Comparison of ENCODE assay signal across 34 mouse cellular contexts in the genomic region with DNA sequence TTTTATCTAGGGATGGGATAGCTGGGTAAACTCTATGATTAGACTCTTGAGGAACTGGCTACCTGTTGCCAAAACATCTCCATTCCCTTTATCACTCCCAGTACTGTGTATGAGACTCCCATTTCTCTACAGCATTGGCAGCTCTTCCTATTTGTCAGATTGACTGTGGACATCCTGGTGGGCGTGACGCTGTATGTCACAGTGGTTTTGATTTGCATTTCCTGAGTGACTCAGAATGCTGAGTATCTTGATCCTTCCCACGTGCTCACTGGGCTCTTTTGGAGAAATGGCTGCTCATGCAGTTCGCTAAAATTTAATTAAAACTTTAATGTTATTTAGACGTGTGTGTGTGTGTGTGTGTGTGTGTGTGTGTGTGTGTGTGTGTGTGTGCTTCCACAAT. TPM values are rescaled to one million over a fixed set of nuclear protein-coding genes. Genes with fewer than 3 reads are reported as not detected.
DNase-seq lines count a peak whose midpoint lies in the region; ATAC-seq and TF ChIP-seq lines count a peak whose summit lies in the region.
"Had no signal": no experiment of that assay in that cellular context is flagged by ENCODE, and none has a peak within 500 bp of the region (broad histone marks: within the 10 kb centered on the region; RNA-seq: fewer than 3 reads in every experiment).

No protein-coding gene starts in this region.

- in situ Hi-C loops in CH12.LX (cut with MboI; ENCODE audit: low pct_ligation_motif_present, low pct_unique_long_range_greater_than_20kb, low sequenced_read_pairs), result no loop called here

- no peaks in the 10 kb centered on the region for H3K36me3 ChIP-seq in lung, embryonic 14.5 days (ENCODE audit: insufficient read depth)
- no peaks in the 10 kb centered on the region for H3K36me3 ChIP-seq in lung, postnatal 0 days (ENCODE audit: insufficient read depth, low read length)
- no peaks in the 10 kb centered on the region for H3K36me3 ChIP-seq in CH12.LX (replicated peaks in 1 of 2; ENCODE audit: control insufficient read depth in 1 of 2, insufficient read depth in 1 of 2, low read length in 1 of 2)
- no peaks in the 10 kb centered on the region for H3K36me3 ChIP-seq in hindbrain, embryonic 16.5 days (ENCODE audit: control insufficient read depth, insufficient read depth, low read length)
- H3K36me3 ChIP-seq: embryonic facial prominence, embryonic 15.5 days; G1E; heart, embryonic 10.5 days; limb, embryonic 12.5 days; midbrain, embryonic 12.5 days had no signal

- no peak for TF ChIP-seq RAD21 in CH12.LX (IDR thresholded peaks at IDR 0.05; ENCODE audit: low read depth, low read length)

- no peak overlapping the region for H3K4me2 ChIP-seq in lung, embryonic 14.5 days
- no peak overlapping the region for H3K4me2 ChIP-seq in lung, postnatal 0 days (replicated peaks; ENCODE audit: low read depth, low read length)
- H3K4me2 ChIP-seq in CH12.LX (ENCODE audit: insufficient read depth, low read depth, poor library complexity, severe bottlenecking), result no peak overlapping the region
- no peak overlapping the region for H3K4me2 ChIP-seq in hindbrain, embryonic 16.5 days (ENCODE audit: low read length)
- H3K4me2 ChIP-seq: embryonic facial prominence, embryonic 15.5 days; limb, embryonic 12.5 days; liver, embryonic 11.5 days; midbrain, embryonic 12.5 days had no signal

- H3K27ac ChIP-seq in lung, embryonic 14.5 days (ENCODE audit: low read depth), result no peak overlapping the region
- H3K27ac ChIP-seq in lung, postnatal 0 days (ENCODE audit: low read length), result no peak overlapping the region
- no peak overlapping the region for H3K27ac ChIP-seq in CH12.LX (ENCODE audit: insufficient read depth, low read depth)
- H3K27ac ChIP-seq in hindbrain, embryonic 16.5 days (ENCODE audit: low read depth, low read length), result no peak overlapping the region
- H3K27ac ChIP-seq: embryonic facial prominence, embryonic 15.5 days; gastrocnemius, adult 2 months; heart, embryonic 10.5 days; hindbrain, postnatal 0 days; limb, embryonic 12.5 days; midbrain, embryonic 12.5 days had no signal

- WGBS in lung, embryonic 14.5 days, result 67% methylated on average over 5 of the region's 5 CpGs
- 55% methylated on average over 5 of the region's 5 CpGs for WGBS in lung, postnatal 0 days
- WGBS in hindbrain, embryonic 16.5 days, result 75% methylated on average over 5 of the region's 5 CpGs

- DNase-seq in lung, embryonic 14.5 days, result peak; percentile 17
- DNase-seq in lung, postnatal 0 days (ENCODE audit: low spot score), result no peak
- DNase-seq in CH12.LX (ENCODE audit: extremely low read depth), result peak; percentile 47
- no peak for DNase-seq in cerebellum, adult 11-12 months
- DNase-seq in neural tube, embryonic 10.5 days (ENCODE audit: extremely low spot score, low spot score), result no peak
- DNase-seq: adrenal gland, adult 8-10 months; cerebellum, adult 9-10 months; gastrocnemius, adult 2 months; kidney, adult 9 months; kidney, postnatal 36 days; liver, postnatal 0 days; lung, postnatal 14 days; spleen, adult 18-20 months had no signal

- no peak overlapping the region for H3K9ac ChIP-seq in lung, embryonic 14.5 days
- no peak overlapping the region for H3K9ac ChIP-seq in lung, postnatal 0 days (replicated peaks; ENCODE audit: low read depth)
- no peak overlapping the region for H3K9ac ChIP-seq in CH12.LX (ENCODE audit: insufficient read depth, low read depth)
- no peak overlapping the region for H3K9ac ChIP-seq in hindbrain, embryonic 16.5 days (ENCODE audit: low read depth, low read length)
- H3K9ac ChIP-seq: embryonic facial prominence, embryonic 15.5 days; limb, embryonic 12.5 days; liver, postnatal 0 days; midbrain, embryonic 12.5 days had no signal

- no peak for ATAC-seq in lung, embryonic 14.5 days (ENCODE audit: insufficient read depth)
- no peak for ATAC-seq in lung, postnatal 0 days
- ATAC-seq in inflammation-experienced regulatory T-cells, adult 6 months, result peak; percentile 84
- no peak for ATAC-seq in hindbrain, embryonic 16.5 days
- ATAC-seq: forebrain, embryonic 14.5 days; hindbrain, postnatal 0 days; liver, postnatal 0 days; Patski had no signal

- H3K27me3 ChIP-seq in lung, embryonic 14.5 days (ENCODE audit: insufficient read depth, low read length), result no peaks in the 10 kb centered on the region
- no peaks in the 10 kb centered on the region for H3K27me3 ChIP-seq in lung, postnatal 0 days (replicated peaks; ENCODE audit: insufficient read depth, low read length)
- no peaks in the 10 kb centered on the region for H3K27me3 ChIP-seq in CH12.LX (replicated peaks)
- no peaks in the 10 kb centered on the region for H3K27me3 ChIP-seq in hindbrain, embryonic 16.5 days (replicated peaks; ENCODE audit: control insufficient read depth, insufficient read depth, low read length)
- H3K27me3 ChIP-seq: embryonic facial prominence, embryonic 15.5 days; limb, embryonic 12.5 days; midbrain, embryonic 12.5 days; Patski had no signal

- H3K4me1 ChIP-seq in lung, embryonic 14.5 days (ENCODE audit: insufficient read depth), result no peaks in the 10 kb centered on the region
- H3K4me1 ChIP-seq in lung, postnatal 0 days (ENCODE audit: insufficient read depth, low read depth, low read length), result no peaks in the 10 kb centered on the region
- peaks cover 9 to 20% of the 10 kb centered on the region in 2 experiments for H3K4me1 ChIP-seq in CH12.LX (ENCODE audit: control insufficient read depth in 1 of 2, insufficient read depth in 2 of 2)
- H3K4me1 ChIP-seq in hindbrain, embryonic 16.5 days (ENCODE audit: control insufficient read depth, insufficient read depth, low read depth, low read length), result no peaks in the 10 kb centered on the region
- H3K4me1 ChIP-seq: embryonic facial prominence, embryonic 15.5 days; heart, embryonic 10.5 days; limb, embryonic 12.5 days; midbrain, embryonic 12.5 days had no signal

- H3K9me3 ChIP-seq in lung, embryonic 14.5 days (ENCODE audit: low read depth, low read length), result no peaks in the 10 kb centered on the region
- no peaks in the 10 kb centered on the region for H3K9me3 ChIP-seq in lung, postnatal 0 days (ENCODE audit: low read length)
- H3K9me3 ChIP-seq in CH12.LX (replicated peaks; ENCODE audit: low read length), result no peaks in the 10 kb centered on the region
- no peaks in the 10 kb centered on the region for H3K9me3 ChIP-seq in hindbrain, embryonic 16.5 days (ENCODE audit: control insufficient read depth, low read length)
- H3K9me3 ChIP-seq: embryonic facial prominence, embryonic 15.5 days; G1E; heart, embryonic 10.5 days; limb, embryonic 12.5 days; midbrain, embryonic 12.5 days had no signal

- no peak for TF ChIP-seq EP300 in lung, postnatal 0 days (IDR thresholded peaks at IDR 0.05)
- no peak for TF ChIP-seq EP300 in CH12.LX (IDR thresholded peaks at IDR 0.05; ENCODE audit: low read length)

- dilution Hi-C loops in CH12.LX (cut with MboI; ENCODE audit: extremely low pct_ligation_motif_present, extremely low pct_unique_long_range_greater_than_20kb, low sequenced_read_pairs), result no loop called here

- H3K79me2 ChIP-seq in CH12.LX (replicated peaks; ENCODE audit: control insufficient read depth, extremely low read depth, insufficient read depth, poor library complexity, severe bottlenecking), result no peaks in the 10 kb centered on the region

- H3K4me3 ChIP-seq in lung, embryonic 14.5 days (ENCODE audit: low read depth, low read length), result no peak overlapping the region
- no peak overlapping the region for H3K4me3 ChIP-seq in lung, postnatal 0 days (ENCODE audit: low read depth, low read length)
- H3K4me3 ChIP-seq in CH12.LX (replicated peaks in 1 of 3; ENCODE audit: low read depth in 2 of 3, low read length in 2 of 3, poor library complexity in 1 of 3), result no peak overlapping the region
- no peak overlapping the region for H3K4me3 ChIP-seq in hindbrain, embryonic 16.5 days (ENCODE audit: low read length)
- H3K4me3 ChIP-seq: embryonic facial prominence, embryonic 15.5 days; gastrocnemius, adult 2 months; heart, embryonic 10.5 days; limb, embryonic 12.5 days; midbrain, embryonic 12.5 days had no signal

- no peak for TF ChIP-seq CTCF in lung, embryonic 14.5 days (IDR thresholded peaks at IDR 0.05; ENCODE audit: low read depth)
- TF ChIP-seq CTCF in lung, postnatal 0 days (IDR thresholded peaks at IDR 0.05), result no peak
- no peak for TF ChIP-seq CTCF in CH12.LX (conservative IDR thresholded peaks at IDR 0.05 in 1 of 2, IDR thresholded peaks at IDR 0.05 in 1 of 2; ENCODE audit: low read depth in 2 of 2, low read length in 2 of 2)

- TF ChIP-seq POLR2A in CH12.LX (IDR thresholded peaks at IDR 0.05; ENCODE audit: low read depth, low read length), result no peak

RNA-seq across cellular contexts. Expression of a gene that starts 4.8 kb away (rescaled TPM):
- polyA plus RNA-seq in lung, embryonic 14.5 days (2014; fragmentation: Nextera tagmentation; extraction: Ambion mirVana), result 0.18 TPM in 1 of 2 replicates, not detected in the other
- 0.37 and 41.3 TPM in 2 replicates for polyA plus RNA-seq in lung, postnatal 0 days (2015; fragmentation: Nextera tagmentation; extraction: Ambion mirVana)
- total RNA-seq in CH12.LX (2012; rRNA removed), result 0.42 and 3.4 TPM in 2 replicates
- total RNA-seq in CH12.LX (2014; rRNA removed), result 0.32 and 0.34 TPM in 2 replicates
- not detected in 2 replicates for polyA plus RNA-seq in CH12.LX (2012; ENCODE audit: insufficient read length, low read depth)
- polyA plus RNA-seq in inflammation-experienced regulatory T-cells, adult 6 months (2017; shearing (Covaris generic)), result 10 to 100 TPM in 2 of 3 experiments, 1 to 10 TPM in 1; 1.1 to 29.5 (median 11.3) TPM
- not detected in 2 replicates for polyA plus RNA-seq in hindbrain, embryonic 16.5 days (2015; fragmentation: Nextera tagmentation; extraction: Ambion mirVana)
- total RNA-seq: adrenal gland, adult 8-10 months; gastrocnemius, adult 2 months; granulocyte monocyte progenitor cell, adult 5-6 weeks; hematopoietic stem cell, adult 5-6 weeks; hindbrain, postnatal 0 days; layer of hippocampus, postnatal 25 days; left cerebral cortex, postnatal 14 days; megakaryocyte, adult 5-6 weeks; neutrophil, adult 5-6 weeks had no signal
- polyA plus RNA-seq: forebrain, embryonic 14.5 days; frontal cortex, adult 2 months; G1E; heart, embryonic 16.5 days; hindbrain, postnatal 0 days; limb, embryonic 12.5 days; liver, postnatal 0 days; midbrain, embryonic 12.5 days; testis, adult 2 months; urinary bladder, adult 2 months had no signal

RNA-seq across cellular contexts. Expression of a gene that starts 47.8 kb away (rescaled TPM):
- polyA plus RNA-seq in lung, embryonic 14.5 days (2014; fragmentation: Nextera tagmentation; extraction: Ambion mirVana), result 0.20 TPM in 1 of 2 replicates, not detected in the other
- polyA plus RNA-seq in lung, postnatal 0 days (2015; fragmentation: Nextera tagmentation; extraction: Ambion mirVana), result 1.1 and 2.3 TPM in 2 replicates
- total RNA-seq in CH12.LX (2012; rRNA removed) (not detected in 2 replicates), CH12.LX (2014; rRNA removed) (not detected in 2 replicates)
- not detected in 2 replicates for polyA plus RNA-seq in CH12.LX (2012; ENCODE audit: insufficient read length, low read depth)
- 1 to 10 TPM in 1 of 3 experiments, under 1 TPM in 1, not detected in 1; 0.44 to 1.2 TPM for polyA plus RNA-seq in inflammation-experienced regulatory T-cells, adult 6 months (2017; shearing (Covaris generic))
- polyA plus RNA-seq in hindbrain, embryonic 16.5 days (2015; fragmentation: Nextera tagmentation; extraction: Ambion mirVana), result 1.7 and 2.3 TPM in 2 replicates
- total RNA-seq: adrenal gland, adult 8-10 months; G1E; gastrocnemius, adult 2 months; granulocyte monocyte progenitor cell, adult 5-6 weeks; hematopoietic stem cell, adult 5-6 weeks; megakaryocyte, adult 5-6 weeks; neutrophil, adult 5-6 weeks had no signal
- polyA plus RNA-seq: G1E; heart, embryonic 10.5 days; limb, embryonic 12.5 days; liver, embryonic 11.5 days; liver, postnatal 0 days; midbrain, embryonic 12.5 days had no signal

RNA-seq across cellular contexts. Expression of a gene that starts 51.0 kb away (rescaled TPM):
- not detected in 2 replicates for polyA plus RNA-seq in lung, embryonic 14.5 days (2014; fragmentation: Nextera tagmentation; extraction: Ambion mirVana)
- polyA plus RNA-seq in lung, postnatal 0 days (2015; fragmentation: Nextera tagmentation; extraction: Ambion mirVana), result 0.16 TPM in 1 of 2 replicates, not detected in the other
- not detected in 2 replicates for total RNA-seq in CH12.LX (2012; rRNA removed)
- not detected in 2 replicates for total RNA-seq in CH12.LX (2014; rRNA removed)
- polyA plus RNA-seq in CH12.LX (2012; ENCODE audit: insufficient read length, low read depth), result not detected in 2 replicates
- polyA plus RNA-seq in inflammation-experienced regulatory T-cells, adult 6 months (2017; shearing (Covaris generic)), result not detected
- not detected in 2 replicates for polyA plus RNA-seq in hindbrain, embryonic 16.5 days (2015; fragmentation: Nextera tagmentation; extraction: Ambion mirVana)
- total RNA-seq: adrenal gland, adult 8-10 months; gastrocnemius, adult 2 months; granulocyte monocyte progenitor cell, adult 5-6 weeks; hematopoietic stem cell, adult 5-6 weeks; hindbrain, postnatal 0 days; layer of hippocampus, postnatal 25 days; left cerebral cortex, postnatal 14 days; megakaryocyte, adult 5-6 weeks; neutrophil, adult 5-6 weeks had no signal
- polyA plus RNA-seq: forebrain, embryonic 14.5 days; G1E; heart, embryonic 10.5 days; heart, embryonic 16.5 days; hindbrain, postnatal 0 days; limb, embryonic 12.5 days; liver, embryonic 11.5 days; liver, postnatal 0 days; midbrain, embryonic 12.5 days; Patski; testis, adult 2 months; urinary bladder, adult 2 months had no signal

RNA-seq across cellular contexts. Expression of a gene that starts 52.5 kb away (rescaled TPM):
- not detected in 2 replicates for polyA plus RNA-seq in lung, embryonic 14.5 days (2014; fragmentation: Nextera tagmentation; extraction: Ambion mirVana)
- not detected in 2 replicates for polyA plus RNA-seq in lung, postnatal 0 days (2015; fragmentation: Nextera tagmentation; extraction: Ambion mirVana)
- not detected in 2 replicates for total RNA-seq in CH12.LX (2012; rRNA removed)
- not detected in 2 replicates for total RNA-seq in CH12.LX (2014; rRNA removed)
- polyA plus RNA-seq in CH12.LX (2012; ENCODE audit: insufficient read length, low read depth), result not detected in 2 replicates
- polyA plus RNA-seq in inflammation-experienced regulatory T-cells, adult 6 months (2017; shearing (Covaris generic)), result not detected
- not detected in 2 replicates for polyA plus RNA-seq in hindbrain, embryonic 16.5 days (2015; fragmentation: Nextera tagmentation; extraction: Ambion mirVana)
- total RNA-seq: adrenal gland, adult 8-10 months; G1E; gastrocnemius, adult 2 months; granulocyte monocyte progenitor cell, adult 5-6 weeks; hematopoietic stem cell, adult 5-6 weeks; hindbrain, postnatal 0 days; layer of hippocampus, postnatal 25 days; left cerebral cortex, postnatal 14 days; megakaryocyte, adult 5-6 weeks; neutrophil, adult 5-6 weeks had no signal
- polyA plus RNA-seq: forebrain, embryonic 14.5 days; frontal cortex, adult 2 months; G1E; heart, embryonic 10.5 days; heart, embryonic 16.5 days; hindbrain, postnatal 0 days; limb, embryonic 12.5 days; liver, embryonic 11.5 days; liver, postnatal 0 days; midbrain, embryonic 12.5 days; Patski; testis, adult 2 months; urinary bladder, adult 2 months had no signal

Comparison
In these comparisons a context has a peak if more than half of its experiments do, and no peak if none do; other contexts are left out.
1. DNase-seq: peak in lung, embryonic 14.5 days (single experiment) and CH12.LX (single experiment); none in lung, postnatal 0 days (single experiment), cerebellum, adult 11-12 months (single experiment) and neural tube, embryonic 10.5 days (single experiment).